ENCODE assay signal across 15 mouse cellular contexts in genomic region chr7:112457373-112457772, GRCm38 (mm10).
"Had no signal": no experiment of that assay in that cellular context is flagged by ENCODE, and none has a peak within 500 bp of the region (broad histone marks: within the 10 kb centered on the region; RNA-seq: fewer than 3 reads in every experiment).

No protein-coding gene starts in this region.

- H3K9ac ChIP-seq: liver, embryonic 15.5 days; liver, postnatal 0 days; lung, embryonic 15.5 days; midbrain, embryonic 13.5 days; midbrain, embryonic 15.5 days; neural tube, embryonic 12.5 days; stomach, embryonic 15.5 days had no signal

- H3K27me3 ChIP-seq: liver, embryonic 15.5 days; lung, embryonic 15.5 days; midbrain, embryonic 13.5 days; midbrain, embryonic 15.5 days; neural tube, embryonic 12.5 days; stomach, embryonic 15.5 days had no signal

- H3K4me2 ChIP-seq: liver, embryonic 15.5 days; lung, embryonic 15.5 days; midbrain, embryonic 13.5 days; midbrain, embryonic 15.5 days; neural tube, embryonic 12.5 days; stomach, embryonic 15.5 days had no signal

- H3K9me3 ChIP-seq: liver, embryonic 15.5 days; lung, embryonic 15.5 days; megakaryocyte, embryonic 14.5 days; midbrain, embryonic 13.5 days; midbrain, embryonic 15.5 days; neural tube, embryonic 12.5 days; stomach, embryonic 15.5 days had no signal

- H3K27ac ChIP-seq: liver, embryonic 15.5 days; lung, embryonic 15.5 days; macrophage; midbrain, embryonic 13.5 days; midbrain, embryonic 15.5 days; neural tube, embryonic 12.5 days had no signal

- ATAC-seq: liver, postnatal 0 days; midbrain, embryonic 13.5 days; midbrain, embryonic 15.5 days had no signal

- H3K4me1 ChIP-seq: liver, embryonic 15.5 days; megakaryocyte, embryonic 14.5 days had no signal

- H3K4me3 ChIP-seq: liver, embryonic 15.5 days; lung, embryonic 15.5 days; midbrain, embryonic 13.5 days; midbrain, embryonic 15.5 days; neural tube, embryonic 12.5 days; stomach, embryonic 15.5 days had no signal

- DNase-seq: liver, postnatal 0 days; lung, adult 2 months; lung, postnatal 10 days; right cerebral cortex, postnatal 14 days; thymus, adult 2 months; thymus, postnatal 25 days; thymus, postnatal 4 days had no signal

- H3K36me3 ChIP-seq: liver, embryonic 15.5 days; lung, embryonic 15.5 days; midbrain, embryonic 13.5 days; midbrain, embryonic 15.5 days; neural tube, embryonic 12.5 days; stomach, embryonic 15.5 days had no signal
